Mouse (Mus musculus) heart, adult 2 months (tissue): ENCODE data around the gene Tbxa2r. TPM values are rescaled to one million over a fixed set of nuclear protein-coding genes. Genes with fewer than 3 reads are reported as not detected.

ENCODE experiments used
- DNase-seq, 2 experiments: peaks; one replicate each; pipeline ENCODE4 v3.0.0; 2021
- H3K27ac ChIP-seq: fragments of 200-600 bp; 2 replicates; pipeline ENCODE4 v1.8.1; 2022
- H3K27me3 ChIP-seq: fragments of 200-500 bp; 2 replicates; pipeline ENCODE4 v1.6.1; 2012; ENCODE audit warnings: mild to moderate bottlenecking, low read length, inconsistent platforms, mixed read lengths; ENCODE audit not compliant: control insufficient read depth, insufficient read depth
- H3K36me3 ChIP-seq: fragments of 200-500 bp; 2 replicates; pipeline ENCODE4 v1.6.1; 2012; ENCODE audit warnings: low read length, inconsistent platforms; ENCODE audit not compliant: control insufficient read depth, insufficient read depth
- H3K4me1 ChIP-seq: fragments of 200-500 bp; 2 replicates; pipeline ENCODE4 v1.6.1; 2011; ENCODE audit warnings: low read length; ENCODE audit not compliant: control insufficient read depth, insufficient read depth
- H3K4me3 ChIP-seq: fragments of 200-600 bp; 2 replicates; pipeline ENCODE4 v1.8.1; 2022
- H3K79me2 ChIP-seq: fragments of 200-500 bp; replicated peaks from 2 replicates; pipeline ENCODE4 v1.6.1; 2012; ENCODE audit warnings: mild to moderate bottlenecking, inconsistent platforms, low read length, moderate library complexity, mixed read lengths; ENCODE audit not compliant: control insufficient read depth, insufficient read depth
- H3K9ac ChIP-seq: fragments of 200-500 bp; 2 replicates; pipeline ENCODE4 v1.6.1; 2012; ENCODE audit warnings: low read depth, mild to moderate bottlenecking, control low read depth, inconsistent platforms, low read length, mixed read lengths
- CTCF ChIP-seq: fragments of 200-600 bp; IDR thresholded peaks from 2 replicates; pipeline ENCODE4 v1.8.1; 2022; ENCODE audit warnings: antibody characterized with exemption, mild to moderate bottlenecking, moderate library complexity
- EP300 ChIP-seq: fragments of 200-500 bp; IDR thresholded peaks from 2 replicates; pipeline ENCODE4 v1.6.1; 2011; ENCODE audit warnings: low read depth, low read length, control low read depth; ENCODE audit not compliant: insufficient read depth
- POLR2A ChIP-seq: fragments of 200-500 bp; IDR thresholded peaks from 2 replicates; pipeline ENCODE4 v1.6.1; 2011; ENCODE audit warnings: mild to moderate bottlenecking, low read depth, low read length, control low read depth; ENCODE audit not compliant: insufficient read depth
- WGBS: fragments of 180-500 bp; shearing (Covaris S2); methylation state at CpG from one replicate; pipeline ENCODE4 v1.1.7; 2018; 5-methylcytosine and 5-hydroxymethylcytosine counted together
- intact Hi-C: fragments of 180-260 bp; cut with DNase I; formaldehyde crosslinking; loops from one replicate; pipeline ENCODE4 v1.15.1; 2025
- polyA plus RNA-seq: library from polyadenylated mRNA; depleted of rRNA; stranded (reverse); fragments of >200 nt; gene quantifications from 2 replicates; pipeline ENCODE4 v1.2.3, GENCODE M21; 2012
- total RNA-seq, 2 experiments: library from RNA; stranded (reverse); gene quantifications; 2 replicates each; pipeline ENCODE4 v1.2.3; 2021

Tbxa2r gene
- total and polyA plus RNA-seq, 3 experiments, result 3.8 to 7.1 (median 4.1) TPM

GRCm38 (mm10) chr10:81297246-81297645 lies 31.3 kb upstream of the Tbxa2r start:
- peaks cover 55% of the 10 kb centered on the region for H3K4me1 ChIP-seq
- no peaks in the 10 kb centered on the region for H3K36me3 ChIP-seq
- TF ChIP-seq POLR2A (no peak), EP300 (no peak), CTCF (no peak)
- H3K9ac ChIP-seq, result peak overlapping the region; percentile 75
- H3K79me2 ChIP-seq, result peaks cover 18% of the 10 kb centered on the region
- no peaks in the 10 kb centered on the region for H3K27me3 ChIP-seq
- peak overlapping the region; percentile 35; the same call in 1 of the 2 replicates for H3K4me3 ChIP-seq
- DNase-seq, result peak in 1 of 2 experiments; percentile 42
- intact Hi-C loops, result no loop called here
- 61% methylated on average over 6 of the region's 6 CpGs for WGBS
- peak overlapping the region; percentile 85 for H3K27ac ChIP-seq

GRCm38 (mm10) chr10:81297845-81298244 lies 30.7 kb upstream of the Tbxa2r start:
- peak; percentile 76 to 86 for DNase-seq
- Histone ChIP-seq H3K9ac (peak overlapping the region; percentile 75), H3K4me3 (peak overlapping the region; percentile 35), H3K36me3 (no peaks in the 10 kb centered on the region), H3K27ac (peak overlapping the region; percentile 85), H3K27me3 (no peaks in the 10 kb centered on the region), H3K4me1 (peaks cover 59% of the 10 kb centered on the region), H3K79me2 (peaks cover 19% of the 10 kb centered on the region)
- intact Hi-C loops, result no loop called here
- 17% methylated on average over 10 of the region's 10 CpGs for WGBS
- TF ChIP-seq CTCF, result no peak
- TF ChIP-seq POLR2A, result peak; percentile 74
- TF ChIP-seq EP300, result 0 out of 2 replicates have a peak, but pooled peaks have one; percentile 43

GRCm38 (mm10) chr10:81298369-81299100 lies 30.0 kb upstream of the Tbxa2r start:
- Histone ChIP-seq H3K79me2 (peaks cover 19% of the 10 kb centered on the region), H3K4me1 (peaks cover 64% of the 10 kb centered on the region), H3K4me3 (peak overlapping the region; percentile 35), H3K36me3 (no peaks in the 10 kb centered on the region), H3K27ac (peak overlapping the region; percentile 85), H3K27me3 (no peaks in the 10 kb centered on the region), H3K9ac (peak overlapping the region; percentile 75)
- 55% methylated on average over 17 of the region's 17 CpGs for WGBS
- no peak for TF ChIP-seq CTCF
- TF ChIP-seq EP300, result no peak
- TF ChIP-seq POLR2A, result no peak
- peak in 1 of 2 experiments; percentile 72 for DNase-seq
- intact Hi-C loops, result no loop called here

- 75% methylated on average over 14 of the region's 14 CpGs for WGBS
- Histone ChIP-seq H3K4me1 (peaks cover 68% of the 10 kb centered on the region), H3K4me3 (no peak overlapping the region), H3K27ac (peak overlapping the region; percentile 85), H3K36me3 (no peaks in the 10 kb centered on the region), H3K79me2 (peaks cover 19% of the 10 kb centered on the region), H3K9ac (0 out of 2 replicates have a peak overlapping the region, but pooled peaks have one; percentile 10), H3K27me3 (no peaks in the 10 kb centered on the region)
- intact Hi-C loops, result no loop called here
- no peak for TF ChIP-seq POLR2A
- no peak for DNase-seq
Measured at GRCm38 (mm10) chr10:81299585-81300351, 28.8 kb upstream of the Tbxa2r start.

GRCm38 (mm10) chr10:81300352-81300907 lies 28.1 kb upstream of the Tbxa2r start:
- DNase-seq, result no peak
- WGBS, result 59% methylated on average over 9 of the region's 9 CpGs
- no peak for TF ChIP-seq POLR2A
- no peak for TF ChIP-seq EP300
- TF ChIP-seq CTCF, result no peak
- H3K36me3 ChIP-seq, result no peaks in the 10 kb centered on the region
- H3K4me3 ChIP-seq, result no peak overlapping the region
- peak overlapping the region; percentile 15 for H3K27ac ChIP-seq
- intact Hi-C loops, result no loop called here
- peaks cover 19% of the 10 kb centered on the region for H3K79me2 ChIP-seq
- H3K4me1 ChIP-seq, result peaks cover 63% of the 10 kb centered on the region
- H3K9ac ChIP-seq, result no peak overlapping the region; the same call in 1 of the 2 replicates
- H3K27me3 ChIP-seq, result no peaks in the 10 kb centered on the region
